Mouse (Mus musculus) heart, postnatal 0 days (tissue): Measurements from ENCODE around the gene Slc25a20.

Experiments
- CTCF ChIP-seq: IDR thresholded peaks from 2 replicates; pipeline ENCODE4 v1.5.1; 2016; ENCODE audit warnings: antibody characterized with exemption, control low read depth, low read depth
- EP300 ChIP-seq: IDR thresholded peaks from 2 replicates; pipeline ENCODE4 v1.6.1; 2016; ENCODE audit warnings: antibody characterized with exemption, low read depth

DNA sequence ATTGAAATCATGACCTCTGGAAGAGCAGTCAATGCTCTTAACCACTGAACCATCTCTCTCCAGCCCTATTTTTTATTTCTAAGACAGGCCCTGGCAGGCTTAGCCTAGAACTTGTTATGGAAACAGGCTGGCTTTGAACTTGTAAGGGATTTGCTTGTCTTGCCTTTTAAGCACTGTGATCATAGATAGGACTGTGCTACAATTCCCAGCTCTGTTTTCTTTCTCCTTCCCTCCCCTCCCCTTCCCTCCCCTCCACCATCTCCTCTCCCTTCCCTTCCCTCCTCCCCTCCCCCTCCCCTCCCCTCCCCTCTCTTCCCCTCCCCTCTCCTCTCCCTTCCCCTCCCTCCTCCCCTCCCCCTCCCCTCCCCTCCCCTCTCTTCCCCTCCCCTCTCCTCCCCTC lies 40.6 kb downstream of the Slc25a20 start:
- TF ChIP-seq EP300 (no peak), CTCF (no peak)
